Mouse (Mus musculus): ENCODE results near the gene Gsg1.

Gsg1 gene

DNA sequence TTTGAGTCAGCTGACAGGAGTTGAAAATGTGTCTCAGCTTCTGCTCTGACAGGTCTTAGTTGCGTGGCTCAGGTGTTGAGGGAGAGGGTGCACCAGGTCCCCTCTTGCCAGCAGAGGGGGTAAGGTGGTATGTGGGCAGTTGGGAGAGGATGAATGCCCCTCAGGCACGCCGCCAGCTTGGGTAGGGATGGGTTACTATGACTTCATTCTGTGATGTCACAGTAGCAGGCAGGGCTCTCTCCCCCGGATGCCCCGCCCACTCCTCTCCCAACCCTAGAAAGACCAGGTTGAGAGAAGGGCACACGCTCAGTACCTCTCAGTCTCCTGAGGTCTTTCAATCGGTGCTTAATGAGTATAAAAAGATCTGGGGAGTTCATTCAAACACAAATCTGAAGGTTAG is at the start of gene Gsg1:
Gsg1 (minus strand) TSS at position 199 of the 400 bp plus-strand sequence.
- in situ Hi-C loops (cut with MboI; ENCODE audit: low sequenced_read_pairs) = no loop called here

DNA sequence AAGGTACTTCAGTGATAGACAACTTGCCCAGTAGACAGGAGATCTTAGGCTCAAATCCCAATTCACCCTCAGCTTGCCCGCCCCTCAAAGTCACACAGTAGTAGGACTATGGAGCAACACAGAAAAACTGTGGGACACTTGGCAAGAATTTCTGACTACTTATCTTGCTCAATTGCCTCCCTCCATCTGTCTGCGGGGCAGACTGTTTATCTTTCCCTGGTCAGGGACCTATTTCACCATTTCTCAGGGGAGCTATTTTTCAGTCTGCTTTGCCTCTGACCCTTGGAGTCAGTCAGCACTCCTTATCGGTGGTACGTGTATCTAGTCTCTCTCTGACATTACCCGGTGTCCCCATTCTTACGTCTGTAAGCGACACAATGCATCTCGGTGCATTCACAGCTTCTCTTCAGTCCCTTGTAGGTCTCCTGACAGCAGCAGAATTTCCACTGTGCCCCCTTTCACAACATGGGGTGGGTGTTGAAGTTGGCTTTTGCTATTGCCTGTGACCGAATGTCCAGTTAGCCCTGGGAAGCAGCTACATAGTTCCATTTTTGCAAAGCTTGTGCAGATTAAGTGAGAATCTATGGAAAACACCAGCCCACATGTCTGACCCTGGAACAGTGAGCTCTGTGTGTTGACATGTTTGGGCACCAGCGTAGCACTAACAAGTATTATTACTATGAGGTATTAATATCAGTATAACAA is 48.4 kb upstream of the Gsg1 start:
- in situ Hi-C loops (cut with MboI; ENCODE audit: low sequenced_read_pairs) = no loop called here

DNA sequence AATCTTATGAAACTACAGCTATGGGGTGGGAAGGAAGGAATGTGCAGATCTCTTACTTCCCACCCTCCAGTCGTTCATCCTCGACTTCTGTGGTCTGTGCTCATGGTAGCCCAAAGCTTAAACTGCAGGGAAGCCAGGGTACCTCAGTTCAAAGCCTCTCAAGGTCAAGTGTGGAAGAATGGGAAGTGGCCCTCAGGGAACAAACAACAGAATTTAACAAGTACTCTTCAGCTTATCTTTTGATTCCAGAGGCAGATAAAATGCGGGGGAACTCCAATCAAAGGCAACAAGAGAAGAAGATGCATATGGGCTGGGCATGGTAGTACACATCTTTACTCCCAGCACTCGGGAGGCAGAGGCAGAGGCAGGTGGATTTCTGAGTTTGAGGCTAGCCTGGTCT is 46.3 kb upstream of the Gsg1 start:
- in situ Hi-C loops (cut with MboI; ENCODE audit: low sequenced_read_pairs) = no loop called here

DNA sequence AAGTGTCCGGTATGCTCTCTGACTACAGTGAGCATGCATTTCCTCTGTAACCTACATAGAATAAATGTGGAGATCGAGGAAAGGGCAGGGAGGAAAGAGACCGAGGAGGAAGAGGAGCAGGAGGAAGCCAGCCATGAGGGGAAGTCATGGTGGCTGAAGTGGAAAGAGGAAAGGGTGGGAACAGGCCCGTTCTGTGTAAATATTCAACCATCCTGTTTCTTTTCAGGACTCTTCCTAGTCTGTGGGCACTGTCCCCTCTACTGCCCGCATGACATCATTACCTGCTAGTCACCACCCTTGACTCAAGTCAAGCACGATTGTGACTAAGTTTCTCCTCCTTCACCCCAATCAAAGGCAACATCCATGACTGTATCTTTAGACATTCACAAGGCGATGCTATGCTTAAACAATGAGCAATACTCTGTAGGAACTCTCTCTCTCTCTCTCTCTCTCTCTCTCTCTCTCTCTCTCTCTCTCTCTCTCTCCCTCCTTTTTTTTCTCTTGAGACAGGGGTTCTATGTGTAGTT is 44.9 kb upstream of the Gsg1 start:
- in situ Hi-C loops (cut with MboI; ENCODE audit: low sequenced_read_pairs) = no loop called here

DNA sequence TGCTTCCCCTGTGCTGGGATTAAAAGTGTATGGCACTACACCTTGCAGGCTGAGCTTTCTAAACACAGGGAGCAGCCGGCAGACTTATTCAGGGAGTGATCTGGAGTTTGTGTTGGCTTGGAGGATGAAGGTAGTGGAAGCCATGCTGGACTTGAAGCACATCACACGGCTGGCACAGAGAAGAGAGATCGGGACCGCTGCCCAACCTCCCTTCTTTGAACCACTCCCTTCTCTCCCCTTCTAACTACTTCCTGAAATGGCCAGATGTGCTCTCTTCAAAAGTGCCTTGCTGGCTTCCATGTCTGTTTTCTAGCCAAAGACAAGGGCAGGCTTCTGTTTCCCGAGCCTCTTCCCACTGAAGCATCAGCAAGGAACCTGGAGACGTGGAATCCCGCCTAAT is 43.4 kb upstream of the Gsg1 start:
- in situ Hi-C loops (cut with MboI; ENCODE audit: low sequenced_read_pairs) = no loop called here

DNA sequence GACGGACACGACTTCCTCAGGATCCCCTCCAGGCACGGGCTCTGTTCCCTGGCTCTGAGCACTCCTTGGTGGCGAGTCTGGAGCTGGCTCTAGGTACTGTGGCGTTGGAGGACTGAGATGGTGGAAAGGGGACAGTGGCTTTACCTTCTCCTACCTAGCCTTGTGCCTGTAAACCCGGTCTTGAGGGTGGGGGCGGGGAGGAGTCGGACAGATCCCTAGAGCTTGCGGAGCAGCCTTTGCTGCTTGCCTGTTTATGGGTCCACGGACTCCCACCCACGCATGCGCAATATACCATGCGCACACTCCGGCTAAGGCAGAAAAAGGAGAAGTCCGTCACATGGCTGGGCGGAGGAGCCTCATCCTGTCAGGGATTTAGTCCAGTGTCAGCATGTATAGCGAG is 42.1 kb upstream of the Gsg1 start:
- in situ Hi-C loops (cut with MboI; ENCODE audit: low sequenced_read_pairs) = no loop called here

DNA sequence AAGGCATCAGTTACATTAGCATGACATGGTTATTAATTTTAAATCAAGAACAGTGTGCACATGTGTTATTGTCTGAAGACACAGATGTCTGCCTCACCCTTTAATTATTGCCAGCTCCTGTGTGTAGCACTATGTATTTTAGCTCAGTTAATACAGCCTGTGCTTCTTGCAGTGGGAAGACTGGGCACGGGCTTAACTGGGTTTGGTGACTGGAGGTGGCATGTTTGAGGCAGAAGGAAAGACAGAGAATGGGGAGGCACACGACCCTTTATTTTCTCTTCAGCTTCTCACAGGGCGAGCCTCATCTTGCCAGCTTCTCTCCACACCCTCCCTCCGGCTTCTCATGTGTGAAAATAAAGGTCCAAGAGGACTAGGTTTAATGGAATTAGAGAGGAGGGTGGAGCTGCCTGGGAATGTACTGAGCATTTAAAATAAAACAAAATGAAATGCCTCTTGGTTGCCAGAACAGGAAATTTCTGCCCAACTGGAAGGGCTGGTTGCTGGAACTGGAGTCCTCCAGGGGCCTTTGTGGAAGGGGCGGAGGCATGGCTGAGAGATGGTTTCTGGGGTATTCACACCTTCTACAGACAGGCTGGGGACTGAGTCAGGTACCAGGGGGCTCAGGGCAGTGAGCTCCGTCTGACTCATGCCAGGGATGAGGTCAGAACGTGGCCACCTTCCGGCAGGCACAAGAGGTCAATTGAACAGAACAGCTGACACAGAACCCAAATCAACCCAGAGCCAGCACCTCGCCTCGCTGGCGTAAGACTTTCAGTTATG is 41.1 kb upstream of the Gsg1 start:
- in situ Hi-C loops (cut with MboI; ENCODE audit: low sequenced_read_pairs) = no loop called here

DNA sequence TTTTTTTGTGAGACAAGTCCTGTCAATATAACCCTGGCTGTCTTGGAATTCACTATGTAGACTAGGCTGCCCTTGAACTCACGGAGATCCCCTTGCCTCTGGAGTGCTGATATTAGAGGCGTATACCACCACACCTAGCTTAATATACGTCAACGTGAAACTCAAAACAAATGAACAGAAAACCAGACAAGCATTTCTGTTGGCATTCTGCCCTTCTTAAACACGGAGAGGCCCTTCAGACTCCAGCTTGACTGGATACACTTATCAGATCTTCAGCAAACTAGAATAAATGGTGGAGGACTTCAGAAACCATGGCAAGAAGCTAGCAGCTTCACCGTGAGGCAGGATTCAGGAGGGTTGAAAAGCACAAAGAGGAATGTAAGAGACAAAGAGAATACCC is 40.0 kb upstream of the Gsg1 start:
- in situ Hi-C loops (cut with MboI; ENCODE audit: low sequenced_read_pairs) = no loop called here

DNA sequence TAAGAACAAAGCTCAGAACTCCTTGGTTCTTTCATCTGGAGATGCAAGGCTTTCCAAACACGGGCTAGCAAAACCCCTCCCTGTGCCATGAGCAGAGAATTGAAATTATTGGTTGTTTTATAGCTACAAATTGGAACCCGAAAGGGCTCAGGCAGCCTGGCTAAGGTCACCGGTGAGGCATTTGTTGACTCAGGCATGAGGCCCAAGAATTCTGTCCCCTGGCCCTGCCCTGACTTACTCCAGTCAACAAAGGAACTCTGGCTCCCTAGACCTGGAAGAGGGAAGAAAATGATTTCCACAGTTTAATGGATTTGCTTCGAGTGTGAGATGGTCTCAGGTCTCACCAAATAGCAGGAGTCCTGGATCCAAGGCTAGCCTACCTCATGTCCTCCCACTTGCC is 38.2 kb upstream of the Gsg1 start:
- in situ Hi-C loops (cut with MboI; ENCODE audit: low sequenced_read_pairs) = no loop called here

DNA sequence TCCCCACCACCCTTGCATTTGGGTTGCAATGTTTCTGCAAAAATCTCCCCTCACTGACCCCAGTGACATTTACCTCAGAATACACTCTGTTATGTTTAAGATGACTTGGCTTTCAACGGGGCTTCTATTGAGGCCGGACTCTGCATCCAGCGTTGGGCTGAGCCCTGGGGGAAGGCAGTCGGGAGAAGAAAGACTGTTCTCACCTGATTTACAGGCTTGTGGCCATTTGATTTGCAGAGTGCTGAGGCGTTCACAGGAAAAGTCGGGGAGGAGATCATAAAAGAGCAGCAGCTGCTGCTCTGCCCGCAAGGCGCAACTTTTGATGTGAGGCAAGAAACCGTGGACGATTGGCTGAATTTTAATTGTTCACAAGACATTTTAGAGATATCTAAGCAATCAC is 25.7 kb upstream of the Gsg1 start:
- in situ Hi-C loops (cut with MboI; ENCODE audit: low sequenced_read_pairs) = no loop called here

DNA sequence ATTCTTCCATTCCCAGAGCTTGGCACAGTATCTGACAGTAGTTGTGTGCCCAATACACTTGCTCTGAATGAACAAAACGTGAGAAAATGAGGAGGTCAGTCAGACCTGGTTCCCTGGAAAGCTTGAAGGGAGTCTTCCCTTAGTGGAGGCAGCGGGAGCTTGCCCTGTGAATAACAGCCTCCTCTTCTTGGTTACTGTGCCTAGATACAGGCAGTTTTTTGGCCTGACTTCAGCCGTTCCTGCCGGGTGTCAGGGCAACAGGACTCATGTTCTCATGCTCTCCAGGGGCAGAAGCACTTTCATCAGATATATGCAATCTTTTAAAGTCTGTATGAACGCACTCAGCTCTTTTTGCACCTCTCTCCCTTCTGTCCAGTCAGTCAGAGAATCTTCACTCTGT is 25.1 kb upstream of the Gsg1 start:
- in situ Hi-C loops (cut with MboI; ENCODE audit: low sequenced_read_pairs) = no loop called here

DNA sequence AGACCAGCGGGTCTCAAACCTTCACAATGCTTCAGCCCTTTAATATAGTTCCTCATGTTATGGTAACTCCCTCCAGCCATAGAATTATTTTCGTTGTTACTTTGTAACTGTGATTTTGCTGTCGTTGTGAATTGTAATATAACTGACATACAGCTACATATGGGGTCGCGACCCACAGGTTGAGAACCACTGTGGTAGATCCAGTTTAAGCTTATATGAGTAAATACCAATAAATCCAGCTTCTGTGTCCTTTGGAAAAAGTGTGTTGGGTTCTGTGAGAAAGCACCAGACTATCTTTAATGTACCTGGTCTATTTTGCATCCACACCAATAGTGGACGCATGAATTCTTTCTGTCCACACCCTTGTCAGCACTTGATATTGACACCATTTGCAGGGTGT is 24.2 kb upstream of the Gsg1 start:
- in situ Hi-C loops (cut with MboI; ENCODE audit: low sequenced_read_pairs) = no loop called here

DNA sequence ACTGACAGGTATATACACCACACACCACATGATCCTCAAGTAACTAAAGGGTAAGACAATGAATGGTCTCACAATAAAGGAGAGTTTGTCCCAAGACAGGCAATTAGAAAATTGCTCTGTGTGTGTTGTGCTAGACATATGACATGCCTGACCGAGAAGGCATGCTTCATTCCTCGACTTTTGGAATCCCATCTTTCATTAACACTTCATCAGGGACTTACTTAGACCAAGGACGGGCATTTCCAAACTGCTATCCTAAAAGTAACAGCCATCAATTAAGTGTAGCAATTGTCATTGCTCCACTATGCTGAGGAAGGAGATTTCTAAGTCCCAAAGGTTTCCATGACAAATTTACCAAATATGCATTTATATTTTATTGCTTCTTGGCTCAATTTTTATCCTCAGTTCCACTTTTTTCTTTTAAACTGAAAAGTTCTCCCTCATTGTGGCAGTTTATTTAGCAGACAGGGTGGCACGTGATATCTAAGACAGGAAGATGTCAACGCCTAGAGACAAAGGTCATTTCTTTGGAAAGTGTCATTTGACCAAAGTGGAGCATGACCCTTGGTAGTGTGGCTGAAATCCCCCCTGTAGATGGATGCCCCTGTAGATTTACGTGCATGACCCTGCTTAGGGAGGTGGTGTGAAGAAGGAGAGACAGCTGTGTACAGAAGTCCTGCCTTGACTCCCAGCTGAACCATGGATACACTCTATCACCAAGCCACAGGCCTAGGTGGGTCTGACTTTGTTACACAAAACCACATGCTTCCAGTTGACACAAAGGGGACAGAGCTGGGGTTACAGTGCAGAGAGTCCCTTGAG is 22.5 kb upstream of the Gsg1 start:
- in situ Hi-C loops (cut with MboI; ENCODE audit: low sequenced_read_pairs) = no loop called here

DNA sequence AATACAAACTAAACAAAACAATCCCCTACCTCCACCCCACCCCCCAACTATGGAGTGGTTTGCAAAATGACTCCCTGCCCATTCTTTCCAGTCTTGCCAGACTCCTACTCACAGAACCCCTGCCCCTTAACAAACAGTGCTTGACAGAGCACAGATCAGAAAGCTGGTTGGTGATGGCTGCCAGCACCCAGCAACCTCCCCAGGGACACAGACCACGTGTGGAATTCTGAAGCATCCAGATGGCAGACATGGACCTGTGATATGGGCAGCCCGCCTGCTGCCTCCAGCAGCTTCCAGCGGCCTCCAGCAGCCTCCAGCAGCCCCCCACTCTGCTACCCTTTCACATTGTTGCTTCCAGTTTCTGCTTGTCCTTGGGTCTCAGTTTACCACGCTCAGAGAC is 21.1 kb upstream of the Gsg1 start:
- in situ Hi-C loops (cut with MboI; ENCODE audit: low sequenced_read_pairs) = no loop called here

DNA sequence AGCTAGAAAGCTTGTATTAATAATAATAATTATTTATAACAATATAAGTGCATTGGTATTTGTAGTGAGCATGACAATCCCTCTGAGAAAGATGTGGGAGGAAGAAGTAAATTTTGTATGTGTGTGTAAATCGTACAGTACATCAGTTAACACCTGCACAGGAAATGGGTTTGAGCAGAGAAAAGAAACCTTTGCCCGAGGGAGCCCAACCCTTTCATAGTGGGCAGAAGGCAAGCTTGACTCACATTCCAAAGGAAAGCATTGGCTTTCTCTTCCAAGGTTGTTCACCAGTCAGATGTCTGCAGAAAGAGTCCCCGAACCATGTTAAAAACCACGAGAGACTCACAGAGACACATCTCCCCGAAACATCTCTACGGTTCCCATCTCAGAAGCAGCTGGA is 18.9 kb upstream of the Gsg1 start:
- in situ Hi-C loops (cut with MboI; ENCODE audit: low sequenced_read_pairs) = no loop called here

DNA sequence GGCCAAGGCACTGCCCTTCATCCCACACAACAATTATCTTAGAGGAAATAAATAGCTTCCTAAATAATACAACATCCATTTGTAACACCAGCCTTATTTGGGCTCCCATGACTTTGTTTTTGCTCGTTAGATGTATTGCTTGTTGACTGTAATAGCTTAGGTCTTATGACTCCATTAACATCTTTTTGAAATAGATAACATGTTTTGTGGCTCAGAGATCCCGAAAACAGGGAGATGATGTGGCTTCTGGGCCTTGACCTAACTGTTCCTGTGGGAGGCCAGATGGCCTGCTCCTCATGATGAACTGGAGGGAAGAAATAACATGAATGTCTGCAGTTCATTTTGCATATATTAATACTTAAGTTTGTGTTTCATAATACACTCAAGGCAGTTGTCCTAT is 17.6 kb upstream of the Gsg1 start:
- in situ Hi-C loops (cut with MboI; ENCODE audit: low sequenced_read_pairs) = no loop called here

DNA sequence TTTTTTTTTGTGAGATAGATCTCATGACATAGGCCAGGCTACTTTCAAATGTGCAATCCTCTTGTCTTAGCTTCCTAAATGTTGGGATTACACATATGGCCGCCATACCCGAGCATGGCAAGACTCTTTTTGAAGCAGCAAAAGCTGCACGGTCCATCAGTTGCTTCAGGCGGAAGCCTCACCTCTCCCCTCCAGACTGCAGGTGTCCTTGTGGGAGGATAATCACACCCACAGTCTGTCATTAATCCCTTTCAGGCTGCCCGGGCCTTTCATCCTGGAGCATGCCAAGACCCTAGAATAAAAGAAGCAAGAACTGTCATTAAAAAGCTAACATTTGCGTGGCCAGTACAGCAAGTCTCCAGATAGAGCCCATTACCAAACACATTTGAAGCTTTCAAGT is 15.5 kb upstream of the Gsg1 start:
- in situ Hi-C loops (cut with MboI; ENCODE audit: low sequenced_read_pairs) = no loop called here

DNA sequence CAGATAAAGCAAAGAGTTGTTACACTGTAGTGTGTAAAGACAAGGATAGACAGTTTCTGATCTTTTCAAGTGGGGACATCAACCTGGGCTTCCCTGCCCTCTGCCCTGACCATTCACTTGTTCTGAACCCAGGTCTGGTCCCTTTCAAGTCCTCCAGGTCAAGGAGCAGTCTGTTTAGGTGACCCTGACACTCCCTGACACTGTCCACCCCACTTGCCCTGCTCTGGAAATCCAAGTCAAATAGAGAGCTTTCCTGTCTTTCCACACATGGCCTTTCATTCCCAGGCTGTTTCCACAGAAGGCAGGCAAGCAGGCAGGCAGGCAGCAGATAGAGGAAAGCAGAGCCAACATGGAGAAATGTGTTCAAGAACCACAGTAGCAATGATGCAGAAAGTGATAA is 14.2 kb upstream of the Gsg1 start:
- in situ Hi-C loops (cut with MboI; ENCODE audit: low sequenced_read_pairs) = no loop called here

DNA sequence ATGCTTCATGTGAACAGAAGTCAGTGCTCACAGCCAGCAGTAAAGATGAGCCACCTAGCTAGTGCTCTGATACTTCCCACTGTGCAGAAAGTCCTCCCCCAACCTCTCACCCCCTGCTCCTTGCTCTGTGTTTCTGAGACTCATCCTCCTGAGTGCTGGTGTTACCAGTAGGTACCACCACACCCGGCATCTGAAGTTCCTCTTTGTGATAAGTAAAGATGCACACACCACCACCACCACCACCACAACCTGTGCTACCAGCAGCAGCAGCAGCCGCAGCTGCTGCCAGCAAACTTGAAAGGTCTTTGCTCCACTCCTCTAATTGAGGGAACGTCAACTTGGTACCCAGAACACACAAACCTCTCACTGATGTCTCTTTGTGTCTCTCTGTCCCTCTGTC is 13.1 kb upstream of the Gsg1 start:
- in situ Hi-C loops (cut with MboI; ENCODE audit: low sequenced_read_pairs) = no loop called here

DNA sequence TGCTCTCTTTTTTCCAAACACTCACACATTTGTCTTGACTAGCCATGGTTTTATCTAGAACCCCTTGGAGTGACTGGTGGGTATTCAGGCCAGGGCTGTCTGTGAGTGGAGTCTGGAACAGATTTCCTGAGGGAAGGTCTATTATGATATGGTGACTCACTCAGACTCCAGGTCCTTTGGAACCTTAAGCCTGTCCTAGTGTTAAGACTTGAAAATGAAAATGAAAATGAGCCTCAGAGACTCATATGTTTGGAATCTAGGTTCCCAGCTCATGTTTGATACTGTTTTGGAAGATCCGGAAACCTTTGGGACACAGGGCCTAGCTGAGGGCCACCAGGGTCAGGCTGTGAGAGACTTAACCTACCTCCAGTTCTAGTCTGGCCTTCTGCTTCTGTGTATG is 11.9 kb upstream of the Gsg1 start:
- in situ Hi-C loops (cut with MboI; ENCODE audit: low sequenced_read_pairs) = no loop called here

DNA sequence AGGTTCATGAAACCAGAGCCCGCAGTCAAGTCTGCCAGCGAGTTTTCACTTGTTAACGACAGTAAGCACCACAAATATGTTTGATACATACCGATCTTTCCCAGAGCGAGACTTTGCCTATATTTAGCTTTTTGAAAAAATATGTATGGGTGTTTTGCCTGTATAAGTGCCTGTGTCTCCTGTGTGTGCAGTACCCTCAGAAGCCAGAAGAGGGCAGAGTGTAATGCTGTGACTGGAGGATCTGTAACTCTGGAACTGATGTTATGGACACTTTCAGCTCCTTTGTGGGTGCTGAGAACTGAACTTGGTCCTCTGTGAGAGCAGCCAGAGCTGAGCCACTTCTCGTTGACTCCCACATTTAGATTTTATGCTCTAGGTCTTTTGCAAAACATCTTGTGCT is 10.0 kb upstream of the Gsg1 start:
- in situ Hi-C loops (cut with MboI; ENCODE audit: low sequenced_read_pairs) = no loop called here

DNA sequence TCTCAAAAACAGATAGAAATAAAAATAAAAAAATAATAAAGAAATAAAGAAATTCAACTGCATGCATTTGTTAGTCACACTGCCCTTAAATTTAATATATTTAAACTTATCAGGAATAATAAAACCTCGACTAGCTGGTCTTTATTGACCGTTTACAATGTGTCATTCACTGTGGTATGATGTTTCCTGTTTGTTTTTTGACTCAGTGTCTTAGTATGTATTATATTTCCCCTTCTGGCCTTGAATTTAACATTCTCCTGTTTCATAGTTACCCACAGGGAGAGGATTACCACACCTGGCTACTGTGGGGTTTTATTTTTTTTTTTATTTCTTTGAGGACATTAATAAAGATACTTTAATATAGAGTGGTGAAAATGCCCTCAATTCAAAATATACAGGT is 8.4 kb upstream of the Gsg1 start:
- in situ Hi-C loops (cut with MboI; ENCODE audit: low sequenced_read_pairs) = no loop called here
